Mouse (Mus musculus) megakaryocyte-erythroid progenitor cell, adult 5-6 weeks (primary cell): ENCODE data around the gene Gpr162. TPM values are rescaled to one million over a fixed set of nuclear protein-coding genes. Genes with fewer than 3 reads are reported as not detected.
A peak's percentile ranks its signal among the peaks of the same experiment; 100 is the strongest.
"Not testable (repeated sequence)": the region's sequence is repeated elsewhere in the genome, so short reads cannot be mapped to it uniquely, and the experiment has no call there.

Experiments used
- ATAC-seq: replicated peaks from 2 replicates; pipeline ENCODE4 v1.8.0; 2016; ENCODE audit warnings: mild to moderate bottlenecking, inconsistent platforms; ENCODE audit not compliant: severe bottlenecking, poor library complexity, low FRiP score, low TSS enrichment
- total RNA-seq, 2 experiments: library from RNA; stranded (forward) in 1 of 2; stranded (reverse) in 1 of 2; fragments of 200-1000, 215-1000 nt in 1 of 2; fragments of >200 nt in 1 of 2; fragmentation: Nextera tagmentation in 1 of 2; gene quantifications; 2 replicates each; pipeline ENCODE4 v1.2.3; 2014 to 2017

Gene Gpr162
- total RNA-seq, 2 experiments from 2014 or later = not detected

DNA sequence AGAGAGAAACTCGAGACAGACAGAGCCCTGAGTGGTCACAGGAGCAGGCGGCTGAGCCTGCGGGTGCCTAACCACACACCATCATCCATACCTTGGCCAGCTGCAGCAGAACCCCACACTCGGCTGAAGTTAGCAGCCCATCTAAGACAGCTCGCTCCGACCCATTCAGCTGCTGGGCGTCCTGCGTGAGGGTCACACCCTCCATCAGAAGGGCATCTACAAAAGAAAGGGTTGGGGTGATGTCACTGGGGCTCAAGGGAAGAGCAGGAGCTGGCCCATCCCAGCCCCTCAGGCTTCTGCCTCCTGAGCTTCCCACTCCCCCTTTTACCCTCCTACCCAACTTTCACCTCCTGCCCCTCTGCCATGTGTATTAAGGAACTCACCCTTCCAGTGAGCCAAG, 13.2 kb downstream of the Gpr162 start:
- no peak for ATAC-seq

DNA sequence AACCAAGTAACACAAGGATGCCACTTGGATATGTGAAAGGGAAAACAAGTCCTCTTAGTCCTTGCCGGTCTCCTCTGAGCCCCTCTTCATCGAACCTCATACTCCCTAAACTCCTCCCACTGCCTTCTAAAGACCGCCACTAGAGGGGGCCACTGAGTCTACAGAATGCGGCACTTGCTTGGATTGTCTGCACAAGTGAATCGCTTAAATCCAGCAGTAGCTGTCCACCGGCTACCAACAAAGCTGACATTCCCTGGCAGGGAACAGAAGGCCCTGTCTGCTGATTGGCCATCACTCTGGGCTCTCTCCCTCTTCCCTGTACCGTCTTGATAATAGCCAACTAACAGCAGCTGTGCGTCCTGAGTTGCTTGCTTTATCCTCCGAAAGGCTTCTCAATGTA, 16.5 kb downstream of the Gpr162 start:
- ATAC-seq = peak; percentile 80

DNA sequence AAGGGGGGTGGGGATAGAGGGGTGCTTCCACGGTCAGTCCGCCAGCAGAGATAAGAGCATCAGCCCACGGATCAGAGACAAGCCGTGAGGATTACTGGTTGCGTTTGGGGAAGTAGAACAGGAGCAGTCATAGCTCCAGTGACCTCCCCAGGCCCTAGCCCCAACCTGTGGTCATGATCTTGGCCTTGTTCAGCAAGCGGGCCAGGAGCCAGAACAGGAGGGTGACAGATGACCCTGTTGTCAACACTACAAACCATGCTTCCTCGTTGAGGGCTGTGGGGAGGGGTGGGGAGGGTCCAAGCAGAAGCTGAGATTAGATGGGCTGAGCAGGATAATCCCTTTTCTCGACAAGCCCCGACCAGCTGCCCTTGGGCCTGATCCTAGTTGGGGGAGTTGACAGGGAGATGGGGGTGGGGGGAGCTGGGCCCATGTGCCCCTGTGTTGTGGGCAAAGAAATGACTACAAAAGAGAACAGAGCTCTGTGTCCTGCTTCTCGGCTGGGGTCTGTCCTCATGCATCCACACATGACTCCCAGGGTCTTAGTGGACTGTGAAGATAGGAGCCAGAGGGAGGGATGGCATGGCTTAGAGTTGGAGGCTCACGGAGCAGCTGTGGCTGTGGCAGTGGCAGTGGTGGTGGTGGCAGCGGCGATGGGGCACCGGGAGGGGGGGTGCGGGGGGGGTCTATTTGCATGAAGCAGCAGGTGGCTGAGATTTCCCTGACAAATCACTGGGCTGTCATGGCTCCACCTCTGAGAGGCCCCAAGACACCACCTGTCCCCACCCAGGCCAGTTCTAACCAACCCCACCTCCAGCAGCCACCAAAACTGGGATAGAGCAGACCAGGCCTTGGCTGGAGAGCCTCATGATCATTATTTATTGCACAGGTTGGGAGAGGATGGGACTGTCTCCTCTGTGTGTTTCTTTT, 23.3 kb downstream of the Gpr162 start, which contains the start of gene Gnb3:
Gene Gnb3, minus strand, starts transcription at position 35 of the 927 bp plus-strand sequence.
- ATAC-seq = no peak

DNA sequence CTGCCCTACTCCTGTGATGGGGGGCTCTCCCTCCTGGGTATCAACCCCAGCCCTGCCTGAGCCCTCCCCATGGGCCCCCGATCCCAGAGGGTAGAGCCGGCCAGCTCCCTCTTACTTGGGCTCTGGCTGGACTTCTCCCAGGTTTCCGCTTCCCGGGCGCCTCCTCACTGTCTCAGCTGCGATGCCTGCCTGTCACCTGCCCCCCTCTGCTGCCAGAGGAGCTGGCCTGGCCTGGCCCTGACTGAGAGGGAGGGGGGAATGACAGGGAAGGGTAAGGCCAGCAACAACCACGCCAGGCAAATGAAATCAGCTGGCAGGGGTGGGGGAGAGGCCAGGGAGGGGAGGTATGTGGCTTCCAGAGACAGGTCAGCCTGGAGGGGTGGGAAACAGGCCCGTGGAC, 24.0 kb downstream of the Gpr162 start:
- ATAC-seq = no peak

DNA sequence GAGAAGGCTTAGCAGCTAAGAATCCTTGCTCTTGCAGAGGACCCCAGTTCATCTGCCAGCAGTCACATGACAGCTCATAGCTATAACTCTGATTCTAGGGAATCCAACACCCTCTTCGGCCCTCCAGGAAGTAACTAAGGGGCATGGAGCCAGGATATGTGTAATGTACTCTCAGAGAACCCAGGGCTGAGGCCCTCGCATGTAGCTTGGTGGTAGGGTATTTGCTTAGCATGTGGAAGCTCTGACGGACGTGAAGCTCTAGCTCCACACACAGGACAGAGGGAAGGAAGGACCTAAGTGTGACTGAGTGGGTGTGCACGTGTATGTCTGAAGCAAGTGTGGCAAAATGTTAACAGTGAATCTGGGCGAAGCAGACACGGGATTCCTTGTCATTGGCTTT, 27.4 kb downstream of the Gpr162 start:
- no peak for ATAC-seq

DNA sequence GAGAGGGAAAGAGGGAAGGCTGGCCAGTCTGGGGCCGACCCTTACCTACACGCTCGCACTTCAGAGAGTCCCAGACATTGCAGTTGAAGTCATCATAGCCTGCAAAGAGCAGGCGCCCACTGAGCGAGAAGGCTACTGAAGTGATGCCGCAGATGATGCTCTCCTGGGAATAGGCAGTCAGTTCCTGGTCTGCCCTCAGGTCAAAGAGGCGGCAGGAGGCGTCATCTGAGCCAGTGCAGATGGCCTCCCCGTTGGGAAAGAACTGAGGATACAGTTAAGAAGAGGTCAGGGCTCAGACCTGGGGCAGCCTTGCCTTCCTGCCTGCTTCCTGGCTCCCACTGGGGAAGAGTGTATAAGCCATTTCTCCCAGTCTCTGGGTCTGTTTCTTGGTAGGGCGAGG, 28.3 kb downstream of the Gpr162 start:
- no peak for ATAC-seq

DNA sequence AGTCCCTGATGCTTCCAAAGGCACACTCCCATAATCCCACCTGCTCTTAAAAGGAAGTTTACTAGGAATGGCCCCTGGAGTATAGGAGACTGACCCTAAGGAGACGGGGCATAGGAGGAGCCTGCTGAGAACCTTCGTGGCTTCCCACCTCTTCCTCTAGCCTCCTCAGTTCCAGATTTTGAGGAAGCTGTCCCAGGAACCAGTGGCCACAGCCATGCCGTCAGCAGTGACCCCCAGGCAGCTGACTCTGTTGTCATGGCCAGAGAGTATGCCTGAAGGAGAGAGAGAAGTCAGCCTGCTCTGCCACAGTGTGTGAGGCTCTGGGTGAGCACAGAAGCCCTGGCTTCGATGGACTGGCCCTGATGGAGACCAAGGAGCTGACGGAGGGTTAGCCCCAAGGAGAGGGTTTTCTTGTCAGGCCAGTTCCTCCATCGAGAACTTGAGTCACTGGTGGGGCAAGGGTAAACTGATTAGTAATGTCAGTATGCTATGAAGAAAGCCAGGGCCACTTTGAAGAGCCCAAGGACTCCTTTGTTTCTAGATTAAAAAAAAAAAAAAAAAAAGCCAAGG, 29.2 kb downstream of the Gpr162 start:
- no peak for ATAC-seq

DNA sequence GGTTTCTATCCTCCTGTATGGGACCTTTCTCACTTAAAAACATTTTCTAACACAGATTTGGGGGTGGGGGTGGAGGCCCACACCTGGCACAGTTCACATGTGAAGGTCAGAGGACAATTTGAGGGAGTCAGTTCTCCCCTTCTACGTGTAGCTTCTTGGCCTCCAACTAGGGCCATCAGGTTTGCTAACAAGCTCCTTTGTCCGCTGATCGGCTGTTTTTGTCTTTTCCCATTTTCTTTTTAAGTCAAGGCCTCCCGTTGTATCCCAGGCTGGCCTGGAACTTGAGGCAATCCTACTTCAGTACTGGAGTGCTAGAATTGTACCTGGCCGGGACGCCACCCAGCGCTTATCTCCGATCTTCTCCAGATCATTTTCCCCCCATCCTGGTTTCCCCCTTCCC, 32.1 kb downstream of the Gpr162 start:
- no peak for ATAC-seq

DNA sequence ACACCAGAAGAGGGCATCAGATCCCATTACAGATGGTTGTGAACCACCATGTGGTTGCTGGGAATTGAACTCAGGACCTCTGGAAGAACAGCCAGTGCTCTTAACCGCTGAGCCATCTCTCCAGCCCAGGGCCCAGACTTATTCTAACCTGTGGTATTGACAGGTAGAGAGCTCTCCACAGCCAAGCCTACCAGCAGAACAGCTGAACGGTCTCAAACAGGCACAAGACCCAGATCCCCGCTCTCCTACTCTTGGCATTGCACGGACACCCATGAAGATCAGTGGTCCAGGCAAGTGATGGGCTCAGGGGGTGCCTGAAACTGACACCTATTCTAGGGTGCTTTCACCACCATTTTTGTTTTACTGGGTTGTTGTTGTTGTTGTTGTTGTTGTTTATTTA, 32.6 kb downstream of the Gpr162 start:
- ATAC-seq = not testable (repeated sequence)

DNA sequence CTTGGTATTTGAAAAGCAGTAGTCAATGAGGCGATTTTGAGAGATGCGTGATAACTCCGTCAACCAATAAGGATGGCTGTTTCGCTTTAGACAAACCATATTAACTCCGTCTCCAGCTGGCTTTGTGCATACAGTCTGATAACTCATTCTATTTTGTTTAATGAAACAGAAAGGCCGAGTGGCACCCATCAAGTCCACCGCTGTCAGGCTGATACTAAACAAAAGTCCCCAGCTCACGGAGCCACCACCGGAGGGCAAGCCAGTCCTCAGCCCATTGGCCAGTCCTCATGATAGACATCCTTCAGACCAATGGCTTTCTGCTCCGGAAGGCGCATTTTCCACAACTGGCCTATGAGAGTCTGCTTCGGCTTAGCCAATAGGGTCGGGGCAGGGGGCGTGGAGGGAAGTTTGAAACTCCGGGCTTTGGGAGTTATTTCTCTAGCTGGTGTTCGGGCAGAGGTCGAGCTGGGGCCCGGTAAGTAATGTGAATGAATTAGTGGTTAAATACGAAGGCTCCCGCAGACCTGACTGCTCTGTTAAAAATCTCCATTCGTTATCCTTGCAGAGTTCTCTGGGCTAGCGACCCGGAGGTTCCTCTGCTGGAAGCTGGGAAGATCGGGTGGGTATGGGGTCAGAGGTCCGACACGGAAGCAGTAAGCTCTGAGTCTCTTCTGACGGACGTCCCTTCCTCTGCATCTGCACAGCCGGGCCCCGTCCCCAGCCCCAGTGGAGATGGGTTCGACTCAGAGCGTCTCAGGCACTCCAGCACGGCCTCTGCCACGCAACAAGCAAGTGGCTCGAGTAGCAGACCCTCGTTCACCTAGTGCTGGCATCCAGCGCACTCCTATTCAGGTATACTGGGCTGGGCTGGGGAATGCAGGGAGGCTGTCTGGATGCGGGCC, 33.7 kb downstream of the Gpr162 start:
- ATAC-seq = peak; percentile 75

DNA sequence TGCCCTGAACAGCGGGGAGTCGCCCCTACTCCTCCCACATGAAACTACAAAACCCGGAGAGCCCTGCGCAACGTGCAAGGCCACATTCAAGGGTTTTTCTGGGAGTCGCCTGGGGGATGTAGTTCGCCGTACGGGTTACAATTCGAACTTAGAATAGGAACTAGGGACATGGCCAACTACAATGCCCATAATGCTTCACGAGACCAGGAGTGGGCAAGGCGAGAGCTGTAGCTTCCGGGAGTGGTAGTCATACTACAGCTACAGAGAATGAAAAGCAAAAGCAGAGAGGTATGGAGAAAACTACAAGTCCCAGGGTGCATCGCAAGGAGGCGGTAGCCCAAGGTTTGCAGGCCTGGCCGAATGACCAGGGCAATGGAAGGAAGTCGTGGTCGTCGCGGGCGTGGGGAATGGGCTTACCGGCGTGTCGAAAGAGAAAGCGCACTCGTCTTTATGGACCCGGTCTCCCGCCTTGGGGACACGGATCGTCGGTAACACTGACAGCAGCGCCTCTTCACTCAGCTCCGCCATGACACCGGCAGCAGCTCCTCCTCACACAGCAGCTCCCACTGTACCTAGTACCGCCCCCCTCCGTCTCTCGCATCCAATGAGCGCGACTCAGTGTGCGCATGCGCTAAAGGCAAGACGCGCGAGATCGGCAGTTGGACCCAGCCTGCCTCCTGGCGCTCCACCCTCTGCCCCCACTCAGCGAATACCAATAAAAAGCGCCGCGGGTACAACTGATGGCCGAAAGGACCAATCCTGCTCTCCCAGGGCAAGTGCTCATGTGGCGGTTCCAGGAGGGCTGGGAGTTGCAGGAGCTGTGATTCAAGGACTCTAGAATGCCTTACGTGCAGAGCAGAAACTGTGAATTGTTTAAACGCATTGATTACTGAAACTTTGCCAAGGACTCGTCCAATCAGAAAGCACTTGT, 34.6 kb downstream of the Gpr162 start, which contains the start of the genes Usp5 and Cdca3:
Gene Usp5, minus strand, starts transcription at position 617 of the 931 bp plus-strand sequence.
Gene Cdca3, plus strand, starts transcription at position 680 of the 931 bp plus-strand sequence.
- ATAC-seq = peak; percentile 84

DNA sequence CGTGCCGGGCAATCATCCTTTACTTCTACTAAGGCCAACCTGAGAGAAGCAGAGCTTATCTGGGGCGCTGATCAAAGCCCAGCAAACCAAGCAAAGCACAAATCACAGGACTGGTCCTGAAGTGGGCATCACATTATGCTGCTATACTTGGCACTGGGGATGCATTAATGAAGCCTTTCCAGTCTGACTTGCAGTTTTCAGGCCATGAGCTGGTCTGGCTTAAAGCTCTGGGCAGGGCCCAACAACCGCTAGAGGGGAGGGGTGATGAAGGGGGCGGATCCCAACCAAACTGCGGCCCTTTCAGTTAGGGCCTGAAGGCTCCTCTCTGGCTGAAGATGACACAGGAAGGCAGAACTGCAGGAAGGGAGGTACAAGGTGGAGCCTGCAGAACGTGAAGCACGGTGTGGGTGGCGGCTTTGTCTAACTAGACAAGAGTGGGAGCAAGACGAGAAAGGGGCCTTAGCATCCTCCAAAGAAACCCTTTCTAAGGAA, 35.6 kb downstream of the Gpr162 start:
- peak; percentile 34 for ATAC-seq

DNA sequence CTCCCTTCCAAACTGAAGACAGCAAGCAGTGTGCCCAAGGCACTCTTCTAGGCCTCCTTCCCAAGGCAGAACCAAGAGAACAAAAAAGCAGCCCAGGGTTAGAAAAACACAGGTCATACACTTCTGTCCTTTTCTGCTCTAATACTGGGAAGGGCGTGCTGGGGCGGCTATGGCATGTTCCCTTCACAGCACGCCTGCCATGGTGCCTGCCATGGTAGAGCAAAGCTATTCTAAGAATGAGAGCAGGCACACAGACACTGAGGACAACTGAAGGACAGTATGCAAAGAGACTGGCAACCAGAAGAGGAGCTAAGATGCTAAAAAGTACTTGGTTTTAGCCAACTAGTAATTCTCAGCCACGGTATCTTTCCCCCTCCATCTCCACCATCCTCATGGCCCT, 41.7 kb downstream of the Gpr162 start:
- no peak for ATAC-seq

DNA sequence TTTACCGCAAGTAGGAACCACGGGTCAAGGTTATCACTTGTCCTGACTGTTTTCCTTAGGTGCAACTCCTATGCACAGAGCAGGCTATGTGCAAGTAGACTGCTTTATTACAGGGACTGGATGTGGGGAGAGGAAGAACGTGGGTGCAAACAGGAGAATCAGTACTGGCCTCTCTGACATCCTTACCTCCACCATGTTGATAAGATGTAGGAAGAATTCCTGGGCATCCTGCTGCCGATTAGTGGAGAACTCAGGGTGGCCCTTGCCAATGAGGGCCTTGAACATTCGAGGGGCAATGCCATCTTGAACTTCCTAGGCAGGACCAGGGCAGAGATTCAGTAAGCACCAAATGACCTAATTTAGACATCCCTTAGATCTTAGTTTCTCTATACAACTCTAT, 42.9 kb downstream of the Gpr162 start:
- ATAC-seq = no peak

DNA sequence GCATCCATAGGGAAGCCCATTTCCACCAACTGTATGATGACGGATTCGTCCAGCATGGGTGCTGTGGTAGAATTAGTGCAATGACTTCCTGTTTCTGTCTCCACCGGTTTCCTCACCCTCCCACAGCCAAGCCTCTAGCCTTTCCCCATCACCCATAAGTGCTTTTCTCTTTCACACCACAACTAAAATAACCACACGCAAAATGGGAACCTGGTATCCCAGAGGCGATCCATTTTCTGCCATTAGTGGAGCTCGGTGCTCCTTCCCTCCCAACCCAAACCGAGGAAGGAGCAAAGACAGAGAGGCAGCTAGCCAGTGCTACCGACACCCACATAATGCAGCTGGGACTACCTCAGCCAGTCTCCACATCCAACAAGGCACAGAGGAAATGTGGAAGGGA, 45.8 kb downstream of the Gpr162 start:
- no peak for ATAC-seq

DNA sequence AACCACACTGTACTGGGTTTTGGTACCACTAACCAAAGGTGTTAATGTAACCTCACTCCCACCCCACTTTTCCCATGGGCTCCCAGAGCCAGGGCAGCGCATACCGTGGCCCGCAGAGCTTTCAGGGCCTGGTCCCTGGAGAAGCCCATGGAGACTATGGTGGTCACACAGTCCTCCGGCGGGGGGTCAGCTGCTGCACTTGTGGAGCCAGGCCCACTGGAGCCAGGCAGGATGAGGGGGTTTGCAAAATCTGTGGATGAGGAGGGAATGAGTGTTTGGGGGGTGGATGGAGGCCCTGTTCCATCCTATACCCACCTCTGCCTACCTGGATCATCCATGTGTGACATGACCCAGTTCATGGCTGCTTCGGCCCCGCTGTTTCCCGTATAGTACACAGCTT, 46.2 kb downstream of the Gpr162 start:
- ATAC-seq = no peak

DNA sequence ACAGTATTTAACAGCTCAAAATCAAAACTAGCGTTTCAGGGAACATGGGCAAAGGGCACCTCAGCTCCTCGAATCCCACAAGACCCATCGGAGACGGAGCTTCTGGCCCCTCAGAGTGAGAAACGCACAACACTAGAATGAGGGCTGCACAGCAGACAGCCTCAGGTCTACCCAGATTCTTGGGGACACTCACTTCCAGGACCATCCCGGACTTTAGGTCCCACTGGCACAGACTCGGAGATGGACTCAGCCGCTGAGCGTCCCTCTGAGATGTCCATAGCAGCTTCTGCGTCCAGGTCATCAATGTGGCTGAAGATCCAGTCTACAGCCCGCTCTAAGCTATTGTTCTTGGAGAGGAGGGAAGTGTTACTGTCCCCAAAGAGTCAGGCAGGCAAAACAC, 46.7 kb downstream of the Gpr162 start:
- ATAC-seq = no peak

DNA sequence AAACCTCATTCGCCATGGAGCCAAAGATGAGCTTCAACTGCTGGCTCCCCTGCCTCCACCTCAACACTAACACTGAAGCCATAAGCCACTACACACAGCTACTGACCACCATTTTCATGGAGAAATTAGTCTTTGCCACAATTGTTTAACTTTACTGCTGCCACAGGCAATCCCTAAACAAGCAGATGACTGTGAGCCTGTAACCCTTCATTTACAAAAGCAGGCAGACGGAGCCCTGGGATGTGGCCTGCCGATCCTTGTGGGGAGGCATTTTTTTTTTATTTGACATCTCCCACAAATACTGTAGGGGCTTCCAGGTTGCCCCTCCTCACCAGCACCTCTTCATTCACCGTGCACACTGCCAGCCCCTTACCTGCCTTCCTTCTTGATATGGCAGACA, 47.2 kb downstream of the Gpr162 start:
- no peak for ATAC-seq
